Comparison of ENCODE assay signal across 8 mouse cellular contexts in genomic region chr10:59880029-59880386, GRCm38 (mm10). TPM values are rescaled to one million over a fixed set of nuclear protein-coding genes. Genes with fewer than 3 reads are reported as not detected.
DNase-seq lines count a peak whose midpoint lies in the region; ATAC-seq and TF ChIP-seq lines count a peak whose summit lies in the region.

No protein-coding gene starts in this region.

- no peaks in the 10 kb centered on the region for H3K9me3 ChIP-seq in kidney, embryonic 15.5 days (replicated peaks)
- H3K9me3 ChIP-seq in intestine, embryonic 15.5 days = no peaks in the 10 kb centered on the region
- no peaks in the 10 kb centered on the region for H3K9me3 ChIP-seq in midbrain, postnatal 0 days (ENCODE audit: low read length)

- H3K4me2 ChIP-seq in kidney, embryonic 15.5 days = peak overlapping the region; percentile 88
- peak overlapping the region; percentile 79 for H3K4me2 ChIP-seq in intestine, embryonic 15.5 days (replicated peaks)
- peak overlapping the region; percentile 58 for H3K4me2 ChIP-seq in midbrain, postnatal 0 days (ENCODE audit: low read depth, low read length, poor library complexity, severe bottlenecking)

- H3K9ac ChIP-seq in kidney, embryonic 15.5 days = peak overlapping the region; percentile 93
- H3K9ac ChIP-seq in intestine, embryonic 15.5 days = peak overlapping the region; percentile 93
- peak overlapping the region; percentile 97 for H3K9ac ChIP-seq in midbrain, postnatal 0 days (replicated peaks; ENCODE audit: low read length, poor library complexity, severe bottlenecking)

- no peak for TF ChIP-seq CTCF in cortical plate, adult 2 months (IDR thresholded peaks at IDR 0.05; ENCODE audit: extremely low read depth, insufficient read depth, low read length)
- TF ChIP-seq CTCF in midbrain, postnatal 0 days (IDR thresholded peaks at IDR 0.05) = no peak

- WGBS in kidney, embryonic 15.5 days = under 1% methylated on average over 13 of the region's 13 CpGs
- WGBS in intestine, embryonic 15.5 days = under 1% methylated on average over 13 of the region's 13 CpGs
- under 1% methylated on average over 13 of the region's 13 CpGs for WGBS in midbrain, postnatal 0 days

- peak overlapping the region; percentile 100 for H3K27ac ChIP-seq in kidney, embryonic 15.5 days
- peak overlapping the region; percentile 97 for H3K27ac ChIP-seq in cortical plate, adult 2 months (ENCODE audit: insufficient read depth, low read length)
- peak overlapping the region; percentile 100 for H3K27ac ChIP-seq in intestine, embryonic 15.5 days
- peak overlapping the region; percentile 99 for H3K27ac ChIP-seq in midbrain, postnatal 0 days (ENCODE audit: low read depth, low read length)

- no peaks in the 10 kb centered on the region for H3K27me3 ChIP-seq in kidney, embryonic 15.5 days
- H3K27me3 ChIP-seq in intestine, embryonic 15.5 days (replicated peaks) = no peaks in the 10 kb centered on the region
- no peaks in the 10 kb centered on the region for H3K27me3 ChIP-seq in midbrain, postnatal 0 days (ENCODE audit: insufficient read depth, low read length)

- intact Hi-C loops in gastrocnemius, postnatal 36 days (cut with DNase I) = no loop called here

- ATAC-seq in kidney, embryonic 15.5 days (replicated peaks; ENCODE audit: low FRiP score) = peak; percentile 57
- ATAC-seq in intestine, embryonic 15.5 days = peak; percentile 69
- ATAC-seq in midbrain, postnatal 0 days (ENCODE audit: low FRiP score) = peak; percentile 57

- TF ChIP-seq POLR2A in cortical plate, adult 2 months (IDR thresholded peaks at IDR 0.05; ENCODE audit: extremely low read depth, insufficient read depth, low read length) = no peak

- DNase-seq in kidney, adult 8-10 months = no peak
- DNase-seq in midbrain, postnatal 0 days (ENCODE audit: low spot score) = no peak
- no peak for DNase-seq in gastrocnemius, postnatal 36 days
- no peak for DNase-seq in right cerebral cortex, adult 2 months (ENCODE audit: low spot score in 2 of 2)
- DNase-seq in adrenal gland, adult 18-20 months (ENCODE audit: low spot score in 2 of 2) = no peak

- peaks cover 18% of the 10 kb centered on the region for H3K4me1 ChIP-seq in kidney, embryonic 15.5 days
- no peaks in the 10 kb centered on the region; the same call in 1 of the 2 replicates for H3K4me1 ChIP-seq in cortical plate, adult 2 months (ENCODE audit: control insufficient read depth, insufficient read depth, low read length)
- H3K4me1 ChIP-seq in intestine, embryonic 15.5 days (replicated peaks) = peaks cover 11% of the 10 kb centered on the region
- H3K4me1 ChIP-seq in midbrain, postnatal 0 days (ENCODE audit: insufficient read depth, low read length) = peaks cover 3% of the 10 kb centered on the region; the same call in 1 of the 2 replicates

- H3K36me3 ChIP-seq in kidney, embryonic 15.5 days = peaks cover 10% of the 10 kb centered on the region
- H3K36me3 ChIP-seq in intestine, embryonic 15.5 days = no peaks in the 10 kb centered on the region
- no peaks in the 10 kb centered on the region for H3K36me3 ChIP-seq in midbrain, postnatal 0 days (ENCODE audit: insufficient read depth, low read length)

- peak overlapping the region; percentile 94 for H3K4me3 ChIP-seq in kidney, embryonic 15.5 days (replicated peaks)
- H3K4me3 ChIP-seq in cortical plate, adult 2 months (ENCODE audit: insufficient read depth, low read length) = peak overlapping the region; percentile 59
- peak overlapping the region; percentile 72 for H3K4me3 ChIP-seq in intestine, embryonic 15.5 days (replicated peaks)
- H3K4me3 ChIP-seq in midbrain, postnatal 0 days (ENCODE audit: low read depth, low read length) = peak overlapping the region; percentile 79

RNA-seq across cellular contexts. Expression of gene Dnajb12, which starts 0.7 kb away (rescaled TPM):
- 27.1 and 30.2 TPM in 2 replicates for polyA plus RNA-seq in kidney, embryonic 15.5 days (2015; fragmentation: Nextera tagmentation; extraction: Ambion mirVana)
- polyA plus RNA-seq in cortical plate, adult 2 months (2012; rRNA removed) = 45.0 and 47.0 TPM in 2 replicates
- polyA plus RNA-seq in intestine, embryonic 15.5 days (2015; fragmentation: Nextera tagmentation; extraction: Ambion mirVana) = 24.5 and 25.2 TPM in 2 replicates
- 47.9 and 51.6 TPM in 2 replicates for total RNA-seq in midbrain, postnatal 0 days (2014; rRNA removed)
- polyA plus RNA-seq in midbrain, postnatal 0 days (2015; fragmentation: Nextera tagmentation; extraction: Ambion mirVana) = 25.7 and 26.3 TPM in 2 replicates
- 10 to 100 TPM; 54.7 to 61.2 TPM for total RNA-seq in gastrocnemius, postnatal 36 days (2021)
- 10 to 100 TPM; 43.8 to 55.0 TPM for total RNA-seq in adrenal gland, adult 18-20 months (2021)
